Mouse (Mus musculus) embryo, embryonic 11 days (tissue): ENCODE measurements around the gene Scn2a.

Source experiments
- DNase-seq: peaks from one replicate; pipeline ENCODE4 v3.0.0-alpha.2; 2015

Scn2a gene

GRCm38 (mm10) chr2:65620556-65621166 is at the start of gene Scn2a:
TSS of gene Scn2a (plus strand) at chr2:65620771.
- DNase-seq = peak; percentile 48

- no peak for DNase-seq
Measured at GRCm38 (mm10) chr2:65587679-65588078, 32.9 kb upstream of the Scn2a start.

GRCm38 (mm10) chr2:65607813-65608212 is 12.8 kb upstream of the Scn2a start:
- DNase-seq = no peak

GRCm38 (mm10) chr2:65611887-65612286 is 8.7 kb upstream of the Scn2a start:
- no peak for DNase-seq

- peak; percentile 79 for DNase-seq
Measured at GRCm38 (mm10) chr2:65619781-65620180, 790 bp upstream of the Scn2a start.

- no peak for DNase-seq
Measured at GRCm38 (mm10) chr2:65621254-65621653, 683 bp downstream of the Scn2a start.

- no peak for DNase-seq
Measured at GRCm38 (mm10) chr2:65621838-65622237, 1.3 kb downstream of the Scn2a start.

- DNase-seq = no peak
Measured at GRCm38 (mm10) chr2:65652636-65653035, 32.1 kb downstream of the Scn2a start.

- no peak for DNase-seq
Measured at GRCm38 (mm10) chr2:65657031-65657430, 36.5 kb downstream of the Scn2a start.

- DNase-seq = no peak
Measured at GRCm38 (mm10) chr2:65658430-65658829, 37.9 kb downstream of the Scn2a start.

- no peak for DNase-seq
Measured at GRCm38 (mm10) chr2:65663892-65664291, 43.3 kb downstream of the Scn2a start.

- DNase-seq = no peak
Measured at GRCm38 (mm10) chr2:65664481-65664880, 43.9 kb downstream of the Scn2a start.

GRCm38 (mm10) chr2:65665180-65665579 is 44.6 kb downstream of the Scn2a start:
- DNase-seq = peak; percentile 24

GRCm38 (mm10) chr2:65667590-65668436 is 47.2 kb downstream of the Scn2a start:
- DNase-seq = no peak

- DNase-seq = peak; percentile 93
Measured at GRCm38 (mm10) chr2:65668437-65669135, 48.0 kb downstream of the Scn2a start.

GRCm38 (mm10) chr2:65669561-65669960 is 49.0 kb downstream of the Scn2a start:
- no peak for DNase-seq

GRCm38 (mm10) chr2:65670153-65670817 is 49.7 kb downstream of the Scn2a start:
- no peak for DNase-seq

- no peak for DNase-seq
Measured at GRCm38 (mm10) chr2:65679621-65680020, 59.0 kb downstream of the Scn2a start.

GRCm38 (mm10) chr2:65685151-65685550 is 64.6 kb downstream of the Scn2a start:
- no peak for DNase-seq

GRCm38 (mm10) chr2:65690456-65691184 is 70.0 kb downstream of the Scn2a start:
- DNase-seq = no peak

GRCm38 (mm10) chr2:65694485-65694884 is 73.9 kb downstream of the Scn2a start:
- no peak for DNase-seq

- DNase-seq = no peak
Measured at GRCm38 (mm10) chr2:65695061-65695460, 74.5 kb downstream of the Scn2a start.
